Comparison of ENCODE assay signal across 7 mouse cellular contexts in the genomic region with DNA sequence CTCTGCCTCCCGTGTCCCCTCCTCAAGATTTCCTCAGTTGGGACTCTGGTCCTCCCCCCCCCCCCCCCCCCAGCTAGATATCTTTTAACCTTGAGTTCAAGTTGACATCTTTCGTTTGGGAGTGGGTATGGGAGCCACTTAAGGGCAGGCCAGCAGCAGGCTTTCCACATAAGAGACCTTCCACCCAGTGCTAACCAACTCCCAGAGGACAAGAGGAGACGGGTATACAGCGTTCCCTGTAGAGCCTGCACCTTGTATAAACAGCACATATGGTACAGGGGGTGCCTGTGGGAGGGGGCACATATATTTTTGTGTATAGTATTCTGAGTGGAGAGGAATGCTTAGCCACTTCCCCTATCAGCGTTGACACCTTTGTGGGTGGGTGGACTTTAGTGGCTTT. TPM values are rescaled to one million over a fixed set of nuclear protein-coding genes. Genes with fewer than 3 reads are reported as not detected.
DNase-seq lines count a peak whose midpoint lies in the region; ATAC-seq lines count a peak whose summit lies in the region.

No protein-coding gene starts in this region.

- 13% methylated on average over 5 of the region's 5 CpGs for WGBS in forebrain, embryonic 11.5 days
- WGBS in limb, embryonic 12.5 days: 10% methylated on average over 5 of the region's 5 CpGs
- 21% methylated on average over 5 of the region's 5 CpGs for WGBS in stomach, embryonic 14.5 days

- peaks cover 42% of the 10 kb centered on the region for H3K36me3 ChIP-seq in megakaryocyte, embryonic 14.5 days (replicated peaks; ENCODE audit: low read length)
- H3K36me3 ChIP-seq in forebrain, embryonic 11.5 days (ENCODE audit: control insufficient read depth, insufficient read depth, low read length): 0 out of 2 replicates have a peak, but pooled peaks cover 3% of the 10 kb centered on the region
- peaks cover 44% of the 10 kb centered on the region for H3K36me3 ChIP-seq in limb, embryonic 12.5 days
- peaks cover 21% of the 10 kb centered on the region for H3K36me3 ChIP-seq in stomach, embryonic 14.5 days (ENCODE audit: control insufficient read depth, insufficient read depth, low read length)

- H3K9me3 ChIP-seq in megakaryocyte, embryonic 14.5 days: no peaks in the 10 kb centered on the region
- no peaks in the 10 kb centered on the region for H3K9me3 ChIP-seq in forebrain, embryonic 11.5 days (ENCODE audit: control insufficient read depth, low read length)
- no peaks in the 10 kb centered on the region for H3K9me3 ChIP-seq in limb, embryonic 12.5 days
- no peaks in the 10 kb centered on the region for H3K9me3 ChIP-seq in stomach, embryonic 14.5 days (ENCODE audit: control insufficient read depth, low read depth, low read length)

- no peak for DNase-seq in forebrain, embryonic 11.5 days (ENCODE audit: low spot score)
- DNase-seq in frontal cortex, adult 2 months (ENCODE audit: extremely low spot score in 1 of 2, low spot score in 1 of 2): no peak
- no peak for DNase-seq in cerebellum, postnatal 36 days

- no peak for ATAC-seq in megakaryocyte, adult 5-6 weeks (ENCODE audit: poor library complexity, severe bottlenecking)
- ATAC-seq in forebrain, embryonic 11.5 days (replicated peaks; ENCODE audit: low FRiP score): no peak
- ATAC-seq in limb, embryonic 12.5 days (ENCODE audit: insufficient number of reproducible peaks, insufficient read depth, low FRiP score, low TSS enrichment, low read depth): no peak
- ATAC-seq in stomach, embryonic 14.5 days (ENCODE audit: insufficient number of reproducible peaks, insufficient read depth, low FRiP score, low read depth): no peak

- peaks cover 27% of the 10 kb centered on the region for H3K27me3 ChIP-seq in megakaryocyte, embryonic 14.5 days (replicated peaks)
- no peaks in the 10 kb centered on the region for H3K27me3 ChIP-seq in forebrain, embryonic 11.5 days (ENCODE audit: control insufficient read depth, insufficient read depth, low read length)
- H3K27me3 ChIP-seq in limb, embryonic 12.5 days: no peaks in the 10 kb centered on the region
- H3K27me3 ChIP-seq in stomach, embryonic 14.5 days (ENCODE audit: control insufficient read depth, insufficient read depth, low read length): no peaks in the 10 kb centered on the region

- no peak overlapping the region for H3K27ac ChIP-seq in forebrain, embryonic 11.5 days (ENCODE audit: low read depth, low read length)
- H3K27ac ChIP-seq in limb, embryonic 12.5 days: peak overlapping the region; percentile 97; the same call in 1 of the 2 replicates
- no peak overlapping the region for H3K27ac ChIP-seq in stomach, embryonic 14.5 days (ENCODE audit: low read length)

- peak overlapping the region; percentile 98 for H3K4me2 ChIP-seq in forebrain, embryonic 11.5 days (ENCODE audit: low read depth, low read length, severe bottlenecking)
- peak overlapping the region; percentile 92 for H3K4me2 ChIP-seq in limb, embryonic 12.5 days
- H3K4me2 ChIP-seq in stomach, embryonic 14.5 days (replicated peaks; ENCODE audit: low read depth, low read length): peak overlapping the region; percentile 84

- peak overlapping the region; percentile 100 for H3K9ac ChIP-seq in forebrain, embryonic 11.5 days (ENCODE audit: low read length)
- H3K9ac ChIP-seq in limb, embryonic 12.5 days (replicated peaks): peak overlapping the region; percentile 100
- H3K9ac ChIP-seq in stomach, embryonic 14.5 days (replicated peaks; ENCODE audit: low read depth, low read length): peak overlapping the region; percentile 98; the same call in 1 of the 2 replicates

- H3K4me1 ChIP-seq in megakaryocyte, embryonic 14.5 days: peaks cover 87% of the 10 kb centered on the region
- peaks cover 52% of the 10 kb centered on the region for H3K4me1 ChIP-seq in forebrain, embryonic 11.5 days (replicated peaks; ENCODE audit: control insufficient read depth, insufficient read depth, low read length)
- H3K4me1 ChIP-seq in limb, embryonic 12.5 days (replicated peaks): peaks cover 61% of the 10 kb centered on the region
- peaks cover 55% of the 10 kb centered on the region for H3K4me1 ChIP-seq in stomach, embryonic 14.5 days (ENCODE audit: control insufficient read depth, insufficient read depth, low read length)

- H3K4me3 ChIP-seq in megakaryocyte, embryonic 14.5 days (replicated peaks): peak overlapping the region; percentile 96
- H3K4me3 ChIP-seq in forebrain, embryonic 11.5 days (ENCODE audit: low read depth, low read length): peak overlapping the region; percentile 99
- peak overlapping the region; percentile 98 for H3K4me3 ChIP-seq in limb, embryonic 12.5 days (replicated peaks)
- H3K4me3 ChIP-seq in stomach, embryonic 14.5 days (ENCODE audit: low read depth, low read length): peak overlapping the region; percentile 98

RNA-seq across cellular contexts. Expression of a gene that starts 2.8 kb away (rescaled TPM):
- 60.7 and 62.9 TPM in 2 replicates for polyA plus RNA-seq in megakaryocyte, embryonic 14.5 days (2012; ENCODE audit: insufficient read depth, low replicate concordance)
- total RNA-seq in megakaryocyte, adult 5-6 weeks (2015): 113 and 146 TPM in 2 replicates
- 79.4 and 92.9 TPM in 2 replicates for total RNA-seq in megakaryocyte, adult 5-6 weeks (2017)
- 57.8 and 58.2 TPM in 2 replicates for polyA plus RNA-seq in forebrain, embryonic 11.5 days (2014; fragmentation: Nextera tagmentation; extraction: Ambion mirVana)
- polyA plus RNA-seq in limb, embryonic 12.5 days (2016; fragmentation: Nextera tagmentation; extraction: Ambion mirVana): 59.1 and 71.2 TPM in 2 replicates
- polyA plus RNA-seq in stomach, embryonic 14.5 days (2014; fragmentation: Nextera tagmentation; extraction: Ambion mirVana): 31.9 and 32.3 TPM in 2 replicates
- polyA plus RNA-seq in frontal cortex, adult 2 months (2012; rRNA removed): 48.1 and 53.7 TPM in 2 replicates
